Mouse (Mus musculus) cerebellum, adult 11-12 months (tissue): ENCODE results near the gene Zfp746.

Source experiments
- DNase-seq: peaks from one replicate; pipeline ENCODE4 v3.0.0; 2022

Gene Zfp746

GRCm38 (mm10) chr6:48032661-48033060, 53.7 kb downstream of the Zfp746 start:
- DNase-seq: no peak

- no peak for DNase-seq
These were observed 60.3 kb downstream of the Zfp746 start for GRCm38 (mm10) chr6:48025905-48026660.

- DNase-seq: no peak
These were observed 61.4 kb downstream of the Zfp746 start for GRCm38 (mm10) chr6:48024994-48025345.

- DNase-seq: peak; percentile 70
These were observed 61.9 kb downstream of the Zfp746 start for GRCm38 (mm10) chr6:48024330-48024993.

- peak; percentile 83 for DNase-seq
These were observed 63.7 kb downstream of the Zfp746 start for GRCm38 (mm10) chr6:48022672-48023071.

- no peak for DNase-seq
These were observed 64.7 kb downstream of the Zfp746 start for GRCm38 (mm10) chr6:48021678-48022077.

- DNase-seq: no peak
These were observed 66.4 kb downstream of the Zfp746 start for GRCm38 (mm10) chr6:48020006-48020405.

- DNase-seq: no peak
These were observed 69.6 kb downstream of the Zfp746 start for GRCm38 (mm10) chr6:48016841-48017240.

- peak; percentile 92 for DNase-seq
These were observed 70.3 kb downstream of the Zfp746 start for GRCm38 (mm10) chr6:48016090-48016521.
